Mouse (Mus musculus): Measurements from ENCODE around the gene Ccdc9.

- TF ChIP-seq CTCF (IDR thresholded peaks at IDR 0.05; ENCODE audit: low read depth, low read length) (no peak), GATA2 (IDR thresholded peaks at IDR 0.05; ENCODE audit: borderline replicate concordance, low read depth, low read length) (no peak), TAL1 (conservative IDR thresholded peaks at IDR 0.05; ENCODE audit: low read depth, low read length) (no peak), GATA1 (IDR thresholded peaks at IDR 0.05; ENCODE audit: borderline replicate concordance, low read length) (no peak)
These were observed 35.9 kb downstream of the Ccdc9 start for GRCm38 (mm10) chr7:16250687-16251086.
